Mouse (Mus musculus): Measurements from ENCODE around the gene Prph2. TPM values are rescaled to one million over a fixed set of nuclear protein-coding genes. Genes with fewer than 3 reads are reported as not detected.

Gene Prph2
- polyA plus RNA-seq, 1 experiment: not detected

- 69% methylated on average over 3 of the region's 3 CpGs for WGBS
- H3K27ac ChIP-seq (ENCODE audit: control insufficient read depth, insufficient read depth, low read depth, low read length, poor library complexity): no peak overlapping the region
- no peak overlapping the region for H3K4me3 ChIP-seq (replicated peaks; ENCODE audit: control insufficient read depth, low read depth, low read length)
- TF ChIP-seq CTCF (IDR thresholded peaks at IDR 0.05; ENCODE audit: control insufficient read depth, insufficient read depth, low read length) (no peak), POLR2A (IDR thresholded peaks at IDR 0.05; ENCODE audit: borderline replicate concordance, control insufficient read depth, low read depth, low read length) (no peak)
- H3K4me1 ChIP-seq (ENCODE audit: control insufficient read depth, insufficient read depth, low read length): no peaks in the 10 kb centered on the region
Measured at GRCm38 (mm10) chr17:46926941-46927340, 16.7 kb downstream of the Prph2 start.

GRCm38 (mm10) chr17:46927781-46928180 lies 17.5 kb downstream of the Prph2 start:
- Histone ChIP-seq H3K4me1 (ENCODE audit: control insufficient read depth, insufficient read depth, low read length) (no peaks in the 10 kb centered on the region), H3K4me3 (replicated peaks; ENCODE audit: control insufficient read depth, low read depth, low read length) (no peak overlapping the region), H3K27ac (ENCODE audit: control insufficient read depth, insufficient read depth, low read depth, low read length, poor library complexity) (no peak overlapping the region)
- no peak for TF ChIP-seq POLR2A (IDR thresholded peaks at IDR 0.05; ENCODE audit: borderline replicate concordance, control insufficient read depth, low read depth, low read length)
- TF ChIP-seq CTCF (IDR thresholded peaks at IDR 0.05; ENCODE audit: control insufficient read depth, insufficient read depth, low read length): no peak
- 91% methylated on average over 5 of the region's 5 CpGs for WGBS

- TF ChIP-seq CTCF (IDR thresholded peaks at IDR 0.05; ENCODE audit: control insufficient read depth, insufficient read depth, low read length): no peak
- no peak for TF ChIP-seq POLR2A (IDR thresholded peaks at IDR 0.05; ENCODE audit: borderline replicate concordance, control insufficient read depth, low read depth, low read length)
- 77% methylated on average over 12 of the region's 12 CpGs for WGBS
- H3K4me3 ChIP-seq (replicated peaks; ENCODE audit: control insufficient read depth, low read depth, low read length): no peak overlapping the region
- H3K4me1 ChIP-seq (ENCODE audit: control insufficient read depth, insufficient read depth, low read length): no peaks in the 10 kb centered on the region
- H3K27ac ChIP-seq (ENCODE audit: control insufficient read depth, insufficient read depth, low read depth, low read length, poor library complexity): no peak overlapping the region
Measured at GRCm38 (mm10) chr17:46929277-46929676, 19.0 kb downstream of the Prph2 start.

- H3K4me3 ChIP-seq (replicated peaks; ENCODE audit: control insufficient read depth, low read depth, low read length): no peak overlapping the region
- no peak overlapping the region for H3K27ac ChIP-seq (ENCODE audit: control insufficient read depth, insufficient read depth, low read depth, low read length, poor library complexity)
- H3K4me1 ChIP-seq (ENCODE audit: control insufficient read depth, insufficient read depth, low read length): no peaks in the 10 kb centered on the region
- 87% methylated on average over 7 of the region's 7 CpGs for WGBS
- TF ChIP-seq CTCF (IDR thresholded peaks at IDR 0.05; ENCODE audit: control insufficient read depth, insufficient read depth, low read length) (no peak), POLR2A (IDR thresholded peaks at IDR 0.05; ENCODE audit: borderline replicate concordance, control insufficient read depth, low read depth, low read length) (no peak)
Measured at GRCm38 (mm10) chr17:46929897-46930296, 19.6 kb downstream of the Prph2 start.

- no peak overlapping the region for H3K27ac ChIP-seq (ENCODE audit: control insufficient read depth, insufficient read depth, low read depth, low read length, poor library complexity)
- 93% methylated on average over 5 of the region's 5 CpGs for WGBS
- H3K4me1 ChIP-seq (ENCODE audit: control insufficient read depth, insufficient read depth, low read length): no peaks in the 10 kb centered on the region
- TF ChIP-seq CTCF (IDR thresholded peaks at IDR 0.05; ENCODE audit: control insufficient read depth, insufficient read depth, low read length): no peak
- no peak for TF ChIP-seq POLR2A (IDR thresholded peaks at IDR 0.05; ENCODE audit: borderline replicate concordance, control insufficient read depth, low read depth, low read length)
- H3K4me3 ChIP-seq (replicated peaks; ENCODE audit: control insufficient read depth, low read depth, low read length): no peak overlapping the region
Measured at GRCm38 (mm10) chr17:46932961-46933360, 22.7 kb downstream of the Prph2 start.

GRCm38 (mm10) chr17:46933557-46934348 lies 23.5 kb downstream of the Prph2 start:
- Histone ChIP-seq H3K4me1 (ENCODE audit: control insufficient read depth, insufficient read depth, low read length) (no peaks in the 10 kb centered on the region), H3K27ac (ENCODE audit: control insufficient read depth, insufficient read depth, low read depth, low read length, poor library complexity) (no peak overlapping the region), H3K4me3 (replicated peaks; ENCODE audit: control insufficient read depth, low read depth, low read length) (no peak overlapping the region)
- WGBS: 86% methylated on average over 19 of the region's 19 CpGs
- no peak for TF ChIP-seq POLR2A (IDR thresholded peaks at IDR 0.05; ENCODE audit: borderline replicate concordance, control insufficient read depth, low read depth, low read length)
- TF ChIP-seq CTCF (IDR thresholded peaks at IDR 0.05; ENCODE audit: control insufficient read depth, insufficient read depth, low read length): peak; percentile 83

GRCm38 (mm10) chr17:46940461-46940860 lies 30.2 kb downstream of the Prph2 start:
- 92% methylated on average over 8 of the region's 8 CpGs for WGBS
- TF ChIP-seq CTCF (IDR thresholded peaks at IDR 0.05; ENCODE audit: control insufficient read depth, insufficient read depth, low read length) (no peak), POLR2A (IDR thresholded peaks at IDR 0.05; ENCODE audit: borderline replicate concordance, control insufficient read depth, low read depth, low read length) (no peak)
- no peak overlapping the region for H3K4me3 ChIP-seq (replicated peaks; ENCODE audit: control insufficient read depth, low read depth, low read length)
- no peak overlapping the region for H3K27ac ChIP-seq (ENCODE audit: control insufficient read depth, insufficient read depth, low read depth, low read length, poor library complexity)
- no peaks in the 10 kb centered on the region for H3K4me1 ChIP-seq (ENCODE audit: control insufficient read depth, insufficient read depth, low read length)

- Histone ChIP-seq H3K4me1 (ENCODE audit: control insufficient read depth, insufficient read depth, low read length) (no peaks in the 10 kb centered on the region), H3K27ac (ENCODE audit: control insufficient read depth, insufficient read depth, low read depth, low read length, poor library complexity) (no peak overlapping the region), H3K4me3 (replicated peaks; ENCODE audit: control insufficient read depth, low read depth, low read length) (no peak overlapping the region)
- 95% methylated on average over 9 of the region's 9 CpGs for WGBS
- no peak for TF ChIP-seq POLR2A (IDR thresholded peaks at IDR 0.05; ENCODE audit: borderline replicate concordance, control insufficient read depth, low read depth, low read length)
- TF ChIP-seq CTCF (IDR thresholded peaks at IDR 0.05; ENCODE audit: control insufficient read depth, insufficient read depth, low read length): no peak
Measured at GRCm38 (mm10) chr17:46942421-46942820, 32.2 kb downstream of the Prph2 start.

All from bone marrow, adult 2 months (tissue).